Mouse (Mus musculus): Measurements from ENCODE around the gene Tirap. TPM values are rescaled to one million over a fixed set of nuclear protein-coding genes. Genes with fewer than 3 reads are reported as not detected.
"Not testable (repeated sequence)": the region's sequence is repeated elsewhere in the genome, so short reads cannot be mapped to it uniquely, and the experiment has no call there.

Gene Tirap
- polyA plus RNA-seq, 1 experiment, result 3.3 TPM

DNA sequence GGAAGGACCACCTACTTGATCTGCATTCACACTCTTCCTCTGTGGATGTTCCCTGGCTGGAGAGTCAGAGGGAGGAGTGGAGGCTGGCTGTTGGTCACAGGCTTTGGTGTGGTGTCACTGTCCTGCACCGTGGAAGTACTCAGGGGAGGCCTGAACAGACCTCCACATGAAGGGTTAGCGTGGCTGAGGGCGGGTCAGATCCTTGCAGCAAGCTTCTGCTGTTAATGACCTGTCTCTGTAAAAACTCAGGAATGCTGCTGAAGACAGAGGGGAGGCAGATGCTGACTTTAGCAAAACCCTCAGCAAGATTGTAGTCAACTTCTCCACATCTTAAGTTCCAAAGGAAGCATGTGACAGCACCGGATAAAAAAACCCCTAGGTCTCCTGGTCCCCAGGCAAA is 43.2 kb downstream of the Tirap start:
- Histone ChIP-seq H3K4me3 (ENCODE audit: insufficient read depth, low read length) (no peak overlapping the region), H3K27ac (ENCODE audit: insufficient read depth, low read length) (no peak overlapping the region), H3K4me1 (ENCODE audit: control insufficient read depth, insufficient read depth, low read length) (peaks cover 12% of the 10 kb centered on the region)
- TF ChIP-seq POLR2A (IDR thresholded peaks at IDR 0.05; ENCODE audit: extremely low read depth, insufficient read depth, low read length), result no peak
- no peak for TF ChIP-seq CTCF (IDR thresholded peaks at IDR 0.05; ENCODE audit: extremely low read depth, insufficient read depth, low read length)

DNA sequence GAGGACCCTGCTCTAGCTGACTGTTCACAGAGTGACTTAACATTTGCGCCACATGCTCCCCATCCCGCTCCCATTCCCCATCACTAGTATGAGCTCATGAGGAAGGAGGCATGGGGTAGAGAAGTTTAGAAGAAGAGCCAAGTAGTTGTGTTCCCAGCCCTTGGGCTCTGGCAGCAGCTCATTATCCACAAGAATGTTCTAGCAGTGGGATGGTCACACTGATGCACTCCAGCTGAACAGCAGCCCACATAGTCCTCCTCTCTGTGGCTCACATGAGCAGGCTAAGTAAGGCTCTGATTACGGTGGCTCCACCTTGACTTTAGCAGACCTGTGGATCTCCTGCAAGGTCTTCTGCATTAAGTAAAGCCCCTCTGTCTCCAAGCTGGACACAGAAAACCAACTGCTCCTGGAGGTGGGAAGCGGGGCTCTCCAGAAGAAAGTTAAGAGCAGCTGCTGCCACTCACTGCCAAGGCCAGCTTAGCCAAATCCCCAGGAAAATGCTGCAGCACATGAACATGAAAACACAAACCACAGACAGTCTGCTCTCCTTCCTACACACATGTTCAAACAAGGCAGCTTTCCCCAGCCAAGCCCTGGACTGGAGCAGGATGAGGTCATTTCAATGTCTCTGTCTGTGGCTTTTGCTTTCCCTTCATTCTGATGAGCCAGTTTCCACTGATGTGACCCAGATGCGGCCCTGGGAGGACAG is 43.9 kb downstream of the Tirap start:
- peaks cover 12% of the 10 kb centered on the region for H3K4me1 ChIP-seq (ENCODE audit: control insufficient read depth, insufficient read depth, low read length)
- no peak overlapping the region for H3K4me3 ChIP-seq (ENCODE audit: insufficient read depth, low read length)
- no peak overlapping the region for H3K27ac ChIP-seq (ENCODE audit: insufficient read depth, low read length)
- TF ChIP-seq POLR2A (IDR thresholded peaks at IDR 0.05; ENCODE audit: extremely low read depth, insufficient read depth, low read length) (no peak), CTCF (IDR thresholded peaks at IDR 0.05; ENCODE audit: extremely low read depth, insufficient read depth, low read length) (no peak)

DNA sequence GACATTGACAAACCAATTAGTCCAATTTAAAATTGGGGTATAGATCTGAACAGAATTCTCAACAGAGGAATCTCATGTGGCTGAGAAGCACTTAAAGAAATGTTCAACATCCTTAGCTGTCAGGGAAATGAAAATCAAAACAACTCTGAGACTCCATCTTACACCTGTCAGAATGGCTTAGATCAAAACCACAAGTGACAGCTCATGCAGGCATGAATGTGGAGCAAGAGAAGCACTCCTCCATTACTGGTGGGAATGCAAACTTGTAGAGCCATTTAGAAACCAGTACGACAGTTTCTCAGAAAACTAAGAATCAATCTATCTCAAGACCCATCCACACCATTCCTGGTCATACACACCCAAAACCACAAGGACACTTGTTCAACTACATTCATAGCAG is 47.2 kb downstream of the Tirap start:
- TF ChIP-seq POLR2A (IDR thresholded peaks at IDR 0.05; ENCODE audit: extremely low read depth, insufficient read depth, low read length) (no peak), CTCF (IDR thresholded peaks at IDR 0.05; ENCODE audit: extremely low read depth, insufficient read depth, low read length) (no peak)
- Histone ChIP-seq H3K4me3 (ENCODE audit: insufficient read depth, low read length) (no peak overlapping the region), H3K4me1 (ENCODE audit: control insufficient read depth, insufficient read depth, low read length) (peaks cover 12% of the 10 kb centered on the region), H3K27ac (ENCODE audit: insufficient read depth, low read length) (no peak overlapping the region)

DNA sequence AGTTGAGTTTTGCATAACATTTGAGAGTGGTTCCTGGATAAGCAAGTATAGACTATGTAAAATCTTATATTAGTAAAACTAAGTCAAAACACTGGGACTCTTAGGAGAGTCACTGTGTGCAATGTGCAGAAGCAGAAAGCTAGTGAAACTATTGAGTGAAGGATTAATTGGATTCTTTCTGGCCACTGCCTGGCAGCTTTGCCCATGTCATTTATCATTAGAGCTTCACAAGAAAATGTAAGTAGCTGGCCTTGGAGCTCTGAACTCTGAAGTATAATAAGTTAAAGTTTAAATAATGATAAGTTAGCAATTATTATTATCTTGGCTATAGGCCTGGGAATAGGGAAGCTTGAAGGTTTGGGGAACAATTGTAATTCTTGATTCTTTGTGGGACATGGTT is 51.3 kb downstream of the Tirap start:
- not testable (repeated sequence) for H3K27ac ChIP-seq (ENCODE audit: insufficient read depth, low read length); H3K4me1 ChIP-seq (ENCODE audit: control insufficient read depth, insufficient read depth, low read length); H3K4me3 ChIP-seq (ENCODE audit: insufficient read depth, low read length)

DNA sequence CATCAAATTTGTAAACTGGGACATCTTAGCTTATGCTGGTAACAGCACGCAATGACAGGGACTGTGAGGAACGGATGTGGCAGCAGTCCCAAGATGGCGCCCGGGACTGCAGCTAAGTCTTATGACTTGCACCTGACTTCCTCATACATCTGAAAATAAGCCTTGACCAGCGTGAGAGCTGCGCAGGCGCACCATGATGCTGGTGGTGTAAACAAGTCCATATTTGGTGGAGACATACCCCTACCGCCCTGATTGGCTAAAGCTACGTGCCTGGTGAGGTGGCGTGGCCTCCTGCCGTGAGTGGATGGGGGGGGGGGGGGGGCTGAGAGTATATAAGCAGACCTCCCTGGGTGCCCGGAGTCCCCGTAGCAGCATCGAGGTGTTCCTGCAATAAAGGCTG is 52.8 kb downstream of the Tirap start:
- not testable (repeated sequence) for H3K27ac ChIP-seq (ENCODE audit: insufficient read depth, low read length); H3K4me1 ChIP-seq (ENCODE audit: control insufficient read depth, insufficient read depth, low read length); H3K4me3 ChIP-seq (ENCODE audit: insufficient read depth, low read length)

DNA sequence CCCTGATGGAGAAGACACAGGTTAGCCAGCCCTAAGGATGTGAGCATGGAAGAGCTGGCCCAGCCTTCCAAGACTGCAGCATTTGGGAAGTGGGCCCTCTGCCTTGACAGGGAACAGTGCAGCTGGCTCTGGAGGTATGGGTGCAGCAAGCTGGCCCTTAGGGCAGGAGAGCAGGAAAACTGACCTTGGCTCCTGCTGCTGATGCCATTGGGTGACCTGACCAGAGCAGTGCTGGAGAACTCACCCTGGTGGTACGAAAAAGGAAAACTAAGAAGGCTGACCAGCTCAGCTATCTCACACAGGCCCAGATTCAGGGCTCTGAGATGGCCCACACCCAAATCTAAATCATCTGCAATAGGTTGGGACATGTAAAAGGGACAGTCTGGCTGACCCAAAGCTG is 54.3 kb downstream of the Tirap start:
- no peak overlapping the region for H3K4me3 ChIP-seq (ENCODE audit: insufficient read depth, low read length)
- TF ChIP-seq CTCF (IDR thresholded peaks at IDR 0.05; ENCODE audit: extremely low read depth, insufficient read depth, low read length), result no peak
- TF ChIP-seq POLR2A (IDR thresholded peaks at IDR 0.05; ENCODE audit: extremely low read depth, insufficient read depth, low read length), result no peak
- H3K4me1 ChIP-seq (ENCODE audit: control insufficient read depth, insufficient read depth, low read length), result no peaks in the 10 kb centered on the region

DNA sequence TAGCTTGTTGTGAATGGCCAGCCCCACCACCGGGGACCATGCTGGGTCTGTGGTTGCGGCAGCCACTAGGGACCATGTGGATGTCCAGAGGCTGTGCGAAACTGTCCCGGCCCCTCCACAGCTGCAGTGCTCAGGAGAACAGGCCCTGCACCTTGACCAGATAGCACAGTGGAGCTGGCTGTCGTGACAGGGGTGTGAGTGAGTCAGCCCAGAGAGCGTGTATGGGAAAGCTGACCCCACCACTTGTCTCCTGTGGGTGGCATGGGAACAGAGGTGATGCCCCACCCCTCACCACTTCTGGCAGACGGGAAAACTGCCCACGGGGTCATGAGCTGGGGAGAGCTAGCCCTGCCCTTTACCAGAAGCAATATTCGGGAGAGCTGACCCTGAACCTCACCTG is 55.0 kb downstream of the Tirap start:
- H3K27ac ChIP-seq (ENCODE audit: insufficient read depth, low read length), result no peak overlapping the region
- H3K4me1 ChIP-seq (ENCODE audit: control insufficient read depth, insufficient read depth, low read length), result no peaks in the 10 kb centered on the region
- no peak overlapping the region for H3K4me3 ChIP-seq (ENCODE audit: insufficient read depth, low read length)
- no peak for TF ChIP-seq POLR2A (IDR thresholded peaks at IDR 0.05; ENCODE audit: extremely low read depth, insufficient read depth, low read length)
- no peak for TF ChIP-seq CTCF (IDR thresholded peaks at IDR 0.05; ENCODE audit: extremely low read depth, insufficient read depth, low read length)

More for the DNA sequence above, 54.3 kb downstream of the Tirap start:
- H3K27ac ChIP-seq (ENCODE audit: insufficient read depth, low read length), result no peak overlapping the region

DNA sequence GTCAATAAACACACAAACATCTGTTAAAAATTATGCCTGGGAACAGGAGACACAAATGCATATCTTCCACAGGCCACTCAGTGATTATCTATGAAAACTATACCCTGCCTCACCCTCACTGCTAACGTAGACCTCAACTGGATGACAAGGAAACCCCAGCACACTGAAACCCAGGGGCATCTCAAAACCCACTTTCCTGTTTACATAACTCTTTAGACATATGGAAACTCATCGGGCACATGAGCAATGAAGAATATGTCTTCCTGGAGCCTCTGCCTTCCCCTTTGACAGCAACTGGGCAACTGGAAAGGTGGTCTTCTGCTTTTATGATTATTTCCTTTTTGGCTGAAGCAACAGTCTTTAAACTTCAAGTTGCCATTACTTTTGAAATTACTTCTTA is 57.9 kb downstream of the Tirap start:
- Histone ChIP-seq H3K4me1 (ENCODE audit: control insufficient read depth, insufficient read depth, low read length) (no peaks in the 10 kb centered on the region), H3K4me3 (ENCODE audit: insufficient read depth, low read length) (no peak overlapping the region), H3K27ac (ENCODE audit: insufficient read depth, low read length) (no peak overlapping the region)
- no peak for TF ChIP-seq POLR2A (IDR thresholded peaks at IDR 0.05; ENCODE audit: extremely low read depth, insufficient read depth, low read length)
- no peak for TF ChIP-seq CTCF (IDR thresholded peaks at IDR 0.05; ENCODE audit: extremely low read depth, insufficient read depth, low read length)

DNA sequence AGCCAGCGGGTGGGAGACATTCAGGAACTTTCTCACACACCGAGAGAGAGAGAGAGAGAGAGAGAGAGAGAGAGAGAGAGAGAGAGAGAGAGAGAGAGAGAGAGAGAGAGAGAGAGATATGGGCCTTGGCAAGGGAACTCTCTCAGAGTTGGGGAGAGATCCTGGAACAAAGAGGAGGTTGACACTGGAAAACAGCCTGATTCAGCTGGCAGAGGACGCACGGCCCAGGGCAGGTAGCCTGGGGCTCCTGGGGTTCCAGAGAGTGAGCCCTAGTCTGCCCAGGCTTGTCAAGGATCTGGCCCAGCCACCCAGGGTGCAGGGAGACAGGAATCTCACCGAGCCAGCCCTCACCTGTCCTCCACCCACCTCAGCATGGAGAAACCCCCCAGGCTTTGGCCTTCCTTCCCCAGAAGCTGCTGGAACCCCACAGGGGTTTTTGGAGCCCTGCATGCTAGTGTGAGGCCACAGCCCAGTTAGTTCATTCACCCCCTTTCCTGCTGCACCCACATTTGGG is 60.8 kb downstream of the Tirap start:
- Histone ChIP-seq H3K27ac (ENCODE audit: insufficient read depth, low read length) (no peak overlapping the region), H3K4me3 (ENCODE audit: insufficient read depth, low read length) (no peak overlapping the region), H3K4me1 (ENCODE audit: control insufficient read depth, insufficient read depth, low read length) (peaks cover 2% of the 10 kb centered on the region)
- no peak for TF ChIP-seq CTCF (IDR thresholded peaks at IDR 0.05; ENCODE audit: extremely low read depth, insufficient read depth, low read length)
- no peak for TF ChIP-seq POLR2A (IDR thresholded peaks at IDR 0.05; ENCODE audit: extremely low read depth, insufficient read depth, low read length)

DNA sequence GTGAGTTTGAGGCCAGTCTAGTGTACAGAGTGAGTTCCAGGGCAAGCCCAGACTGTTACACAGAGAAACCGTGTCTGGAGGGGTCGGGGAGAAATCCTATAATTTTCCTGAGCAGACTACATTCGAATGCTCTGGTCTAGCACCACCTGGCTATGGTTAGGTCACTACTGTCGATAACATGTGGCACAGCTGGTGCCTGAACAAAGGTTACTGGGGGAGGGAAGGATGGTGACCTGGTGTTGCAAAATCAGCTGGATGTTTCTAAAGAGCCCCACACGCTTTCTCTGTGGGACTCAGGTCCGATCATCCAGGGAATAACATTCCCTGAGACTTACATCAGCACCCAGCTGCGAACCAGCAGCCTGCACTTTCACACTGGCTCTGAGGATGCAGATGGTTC is 62.1 kb downstream of the Tirap start:
- peaks cover 2% of the 10 kb centered on the region for H3K4me1 ChIP-seq (ENCODE audit: control insufficient read depth, insufficient read depth, low read length)
- TF ChIP-seq POLR2A (IDR thresholded peaks at IDR 0.05; ENCODE audit: extremely low read depth, insufficient read depth, low read length), result no peak
- TF ChIP-seq CTCF (IDR thresholded peaks at IDR 0.05; ENCODE audit: extremely low read depth, insufficient read depth, low read length), result no peak

More for the DNA sequence above, 62.1 kb downstream of the Tirap start:
- no peak overlapping the region for H3K27ac ChIP-seq (ENCODE audit: insufficient read depth, low read length)
- no peak overlapping the region for H3K4me3 ChIP-seq (ENCODE audit: insufficient read depth, low read length)

Measured in cortical plate, adult 2 months (tissue).